In genomic region chr11:22883676-22884075, GRCm38 (mm10) we compare ENCODE assay signal across 25 mouse cellular contexts. TPM values are rescaled to one million over a fixed set of nuclear protein-coding genes. Genes with fewer than 3 reads are reported as not detected.
A peak's percentile ranks its signal among the peaks of the same experiment; 100 is the strongest.
DNase-seq lines count a peak whose midpoint lies in the region; ATAC-seq and TF ChIP-seq lines count a peak whose summit lies in the region.
"Had no signal": no experiment of that assay in that cellular context is flagged by ENCODE, and none has a peak within 500 bp of the region (broad histone marks: within the 10 kb centered on the region; RNA-seq: fewer than 3 reads in every experiment).

No protein-coding gene starts in this region.

- H3K4me3 ChIP-seq in kidney, embryonic 14.5 days (ENCODE audit: low read length), result no peak overlapping the region
- no peak overlapping the region for H3K4me3 ChIP-seq in intestine, embryonic 16.5 days (ENCODE audit: low read length)
- H3K4me3 ChIP-seq in stomach, postnatal 0 days (ENCODE audit: low read depth, low read length), result no peak overlapping the region
- no peak overlapping the region for H3K4me3 ChIP-seq in forebrain, embryonic 10.5 days
- H3K4me3 ChIP-seq: embryonic facial prominence, embryonic 15.5 days; heart, adult 2 months; heart, embryonic 13.5 days; hindbrain, embryonic 12.5 days; limb, embryonic 12.5 days; liver, embryonic 15.5 days; midbrain, embryonic 15.5 days; myocyte; neural tube, embryonic 13.5 days had no signal

- peak; percentile 29 for DNase-seq in kidney, adult 18-20 months
- peak; percentile 36 for DNase-seq in kidney, postnatal 10 days
- peak; percentile 42 for DNase-seq in stomach, postnatal 0 days (ENCODE audit: low spot score)
- DNase-seq in forebrain, embryonic 10.5 days (ENCODE audit: extremely low spot score, low spot score), result no peak
- no peak for DNase-seq in urinary bladder, postnatal 10 days (ENCODE audit: low spot score)
- DNase-seq: adrenal gland, postnatal 25 days; cerebellum, adult 9-11 months; gastrocnemius, postnatal 25 days; heart, adult 2 months; layer of hippocampus, postnatal 36 days; retina, postnatal 1 day; right cerebral cortex, postnatal 25 days; thymus, postnatal 36 days had no signal

- H3K27ac ChIP-seq in kidney, embryonic 14.5 days (ENCODE audit: low read depth, low read length), result no peak overlapping the region
- H3K27ac ChIP-seq in intestine, embryonic 16.5 days (ENCODE audit: low read length), result peak overlapping the region; percentile 30
- H3K27ac ChIP-seq in stomach, postnatal 0 days (replicated peaks), result no peak overlapping the region
- no peak overlapping the region for H3K27ac ChIP-seq in forebrain, embryonic 10.5 days
- H3K27ac ChIP-seq: embryonic facial prominence, embryonic 15.5 days; heart, adult 2 months; heart, embryonic 13.5 days; hindbrain, embryonic 12.5 days; limb, embryonic 12.5 days; liver, embryonic 15.5 days; macrophage; midbrain, embryonic 15.5 days; neural tube, embryonic 13.5 days had no signal

- H3K9me3 ChIP-seq in kidney, embryonic 14.5 days (ENCODE audit: control insufficient read depth, low read length), result no peaks in the 10 kb centered on the region
- no peaks in the 10 kb centered on the region for H3K9me3 ChIP-seq in intestine, embryonic 16.5 days (ENCODE audit: control insufficient read depth, low read length)
- H3K9me3 ChIP-seq in stomach, postnatal 0 days (ENCODE audit: control insufficient read depth, low read length), result no peaks in the 10 kb centered on the region
- H3K9me3 ChIP-seq in forebrain, embryonic 10.5 days, result no peaks in the 10 kb centered on the region
- H3K9me3 ChIP-seq: embryonic facial prominence, embryonic 15.5 days; heart, embryonic 13.5 days; hindbrain, embryonic 12.5 days; limb, embryonic 12.5 days; liver, embryonic 15.5 days; midbrain, embryonic 15.5 days; neural tube, embryonic 13.5 days had no signal

- no peak for TF ChIP-seq EP300 in stomach, postnatal 0 days (optimal IDR thresholded peaks at IDR 0.05)

- no peaks in the 10 kb centered on the region for H3K36me3 ChIP-seq in kidney, embryonic 14.5 days (ENCODE audit: control insufficient read depth, insufficient read depth, low read length)
- no peaks in the 10 kb centered on the region for H3K36me3 ChIP-seq in intestine, embryonic 16.5 days (ENCODE audit: control insufficient read depth, insufficient read depth, low read length)
- H3K36me3 ChIP-seq in stomach, postnatal 0 days (ENCODE audit: control insufficient read depth, insufficient read depth, low read length), result no peaks in the 10 kb centered on the region
- H3K36me3 ChIP-seq in forebrain, embryonic 10.5 days (replicated peaks), result no peaks in the 10 kb centered on the region
- H3K36me3 ChIP-seq: embryonic facial prominence, embryonic 15.5 days; heart, embryonic 13.5 days; hindbrain, embryonic 12.5 days; limb, embryonic 12.5 days; liver, embryonic 15.5 days; midbrain, embryonic 15.5 days; neural tube, embryonic 13.5 days had no signal

- H3K27me3 ChIP-seq in kidney, embryonic 14.5 days (ENCODE audit: control insufficient read depth, insufficient read depth, low read length), result no peaks in the 10 kb centered on the region
- no peaks in the 10 kb centered on the region for H3K27me3 ChIP-seq in intestine, embryonic 16.5 days (replicated peaks; ENCODE audit: control insufficient read depth, insufficient read depth, low read length)
- no peaks in the 10 kb centered on the region for H3K27me3 ChIP-seq in stomach, postnatal 0 days (ENCODE audit: control insufficient read depth, insufficient read depth, low read length)
- no peaks in the 10 kb centered on the region for H3K27me3 ChIP-seq in forebrain, embryonic 10.5 days (ENCODE audit: poor library complexity, severe bottlenecking)
- H3K27me3 ChIP-seq: embryonic facial prominence, embryonic 15.5 days; heart, embryonic 13.5 days; hindbrain, embryonic 12.5 days; limb, embryonic 12.5 days; liver, embryonic 15.5 days; midbrain, embryonic 15.5 days; neural tube, embryonic 13.5 days had no signal

- no peaks in the 10 kb centered on the region for H3K4me1 ChIP-seq in kidney, embryonic 14.5 days (ENCODE audit: control insufficient read depth, insufficient read depth, low read length)
- H3K4me1 ChIP-seq in intestine, embryonic 16.5 days (ENCODE audit: control insufficient read depth, insufficient read depth, low read length), result peaks cover 6% of the 10 kb centered on the region; the same call in 1 of the 2 replicates
- no peaks in the 10 kb centered on the region for H3K4me1 ChIP-seq in stomach, postnatal 0 days (replicated peaks; ENCODE audit: control insufficient read depth, insufficient read depth)
- H3K4me1 ChIP-seq in forebrain, embryonic 10.5 days, result no peaks in the 10 kb centered on the region
- H3K4me1 ChIP-seq: embryonic facial prominence, embryonic 15.5 days; hindbrain, embryonic 12.5 days; midbrain, embryonic 15.5 days; neural tube, embryonic 13.5 days had no signal

- ATAC-seq in kidney, embryonic 14.5 days (ENCODE audit: low FRiP score, low TSS enrichment), result no peak
- ATAC-seq in intestine, embryonic 16.5 days, result peak; percentile 92
- peak; percentile 59; the same call in 1 of the 2 replicates for ATAC-seq in stomach, postnatal 0 days (ENCODE audit: low FRiP score, low TSS enrichment)
- ATAC-seq: lung, postnatal 0 days; midbrain, embryonic 15.5 days had no signal

- TF ChIP-seq CTCF in stomach, postnatal 0 days (IDR thresholded peaks at IDR 0.05; ENCODE audit: low read depth), result no peak

- no peak overlapping the region for H3K4me2 ChIP-seq in kidney, embryonic 14.5 days (replicated peaks; ENCODE audit: low read depth, low read length)
- H3K4me2 ChIP-seq in intestine, embryonic 16.5 days (ENCODE audit: low read depth, low read length), result no peak overlapping the region
- H3K4me2 ChIP-seq in stomach, postnatal 0 days (replicated peaks; ENCODE audit: low read depth), result no peak overlapping the region
- H3K4me2 ChIP-seq: embryonic facial prominence, embryonic 15.5 days; heart, embryonic 13.5 days; hindbrain, embryonic 12.5 days; limb, embryonic 12.5 days; liver, embryonic 15.5 days; midbrain, embryonic 15.5 days; neural tube, embryonic 13.5 days had no signal

- WGBS in kidney, embryonic 14.5 days, result 80% methylated on average over 2 of the region's 2 CpGs
- 50% methylated on average over 2 of the region's 2 CpGs for WGBS in intestine, embryonic 16.5 days
- WGBS in stomach, postnatal 0 days, result 84% methylated on average over 2 of the region's 2 CpGs
- 88% methylated on average over 2 of the region's 2 CpGs for WGBS in forebrain, embryonic 10.5 days

- no peak overlapping the region for H3K9ac ChIP-seq in kidney, embryonic 14.5 days (ENCODE audit: low read depth, low read length)
- H3K9ac ChIP-seq in intestine, embryonic 16.5 days (ENCODE audit: low read depth, low read length), result no peak overlapping the region
- no peak overlapping the region for H3K9ac ChIP-seq in stomach, postnatal 0 days (ENCODE audit: low read length)
- H3K9ac ChIP-seq: embryonic facial prominence, embryonic 15.5 days; heart, embryonic 13.5 days; hindbrain, embryonic 12.5 days; limb, embryonic 12.5 days; liver, embryonic 15.5 days; midbrain, embryonic 15.5 days; neural tube, embryonic 13.5 days had no signal

RNA-seq across cellular contexts. Expression of gene B3gnt2, which starts 22.9 kb away (rescaled TPM):
- polyA plus RNA-seq in kidney, embryonic 14.5 days (2014; fragmentation: Nextera tagmentation; extraction: Ambion mirVana), result 4.6 and 9.1 TPM in 2 replicates
- 11.8 and 11.9 TPM in 2 replicates for polyA plus RNA-seq in intestine, embryonic 16.5 days (2015; fragmentation: Nextera tagmentation; extraction: Ambion mirVana)
- 15.1 and 18.4 TPM in 2 replicates for polyA plus RNA-seq in stomach, postnatal 0 days (2015; fragmentation: Nextera tagmentation; extraction: Ambion mirVana)
- polyA plus RNA-seq in forebrain, embryonic 10.5 days (2016; fragmentation: Nextera tagmentation; extraction: Ambion mirVana), result 1.6 and 1.7 TPM in 2 replicates

Comparison
In these comparisons a context has a peak if more than half of its experiments do, and no peak if none do; other contexts are left out.
1. DNase-seq: peak in kidney, adult 18-20 months (single experiment), kidney, postnatal 10 days (single experiment) and stomach, postnatal 0 days (single experiment); none in forebrain, embryonic 10.5 days (single experiment) and urinary bladder, postnatal 10 days (single experiment).